ENCODE assay signal across 15 mouse cellular contexts in the genomic region with DNA sequence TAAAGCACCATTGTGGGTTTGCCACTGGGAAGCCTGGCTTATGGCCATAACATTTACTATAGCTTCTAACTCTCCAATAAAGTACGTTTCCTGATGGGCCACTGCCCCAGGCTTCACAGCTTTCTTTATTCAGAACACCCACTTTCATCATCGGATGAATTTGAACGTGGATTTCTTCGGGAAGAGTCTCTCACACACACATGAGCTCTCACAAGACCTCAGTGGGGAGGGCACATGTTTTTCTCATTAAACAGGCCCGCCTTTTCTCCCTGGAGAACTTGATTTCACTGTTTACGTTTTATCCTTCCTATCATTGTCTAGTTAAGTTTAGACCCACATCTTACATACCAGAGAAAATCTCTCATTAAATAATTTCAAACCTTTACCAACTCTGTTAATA. TPM values are rescaled to one million over a fixed set of nuclear protein-coding genes. Genes with fewer than 3 reads are reported as not detected.
DNase-seq lines count a peak whose midpoint lies in the region; ATAC-seq and TF ChIP-seq lines count a peak whose summit lies in the region.
"Had no signal": no experiment of that assay in that cellular context is flagged by ENCODE, and none has a peak within 500 bp of the region (broad histone marks: within the 10 kb centered on the region; RNA-seq: fewer than 3 reads in every experiment).

No protein-coding gene starts in this region.

- H3K9me3 ChIP-seq in heart, embryonic 15.5 days (replicated peaks), result no peaks in the 10 kb centered on the region
- no peaks in the 10 kb centered on the region for H3K9me3 ChIP-seq in heart, embryonic 12.5 days (replicated peaks)
- H3K9me3 ChIP-seq in midbrain, embryonic 13.5 days, result no peaks in the 10 kb centered on the region
- H3K9me3 ChIP-seq in midbrain, postnatal 0 days (ENCODE audit: low read length), result no peaks in the 10 kb centered on the region
- no peaks in the 10 kb centered on the region for H3K9me3 ChIP-seq in limb, embryonic 12.5 days
- no peaks in the 10 kb centered on the region for H3K9me3 ChIP-seq in stomach, postnatal 0 days (ENCODE audit: control insufficient read depth, low read length)
- H3K9me3 ChIP-seq: liver, embryonic 13.5 days had no signal

- TF ChIP-seq CTCF in midbrain, postnatal 0 days (IDR thresholded peaks at IDR 0.05), result no peak
- no peak for TF ChIP-seq CTCF in stomach, postnatal 0 days (IDR thresholded peaks at IDR 0.05; ENCODE audit: low read depth)

- no peak overlapping the region for H3K4me3 ChIP-seq in heart, embryonic 15.5 days
- no peak overlapping the region for H3K4me3 ChIP-seq in heart, embryonic 12.5 days
- H3K4me3 ChIP-seq in midbrain, embryonic 13.5 days (replicated peaks), result no peak overlapping the region
- H3K4me3 ChIP-seq in midbrain, postnatal 0 days (ENCODE audit: low read depth, low read length), result no peak overlapping the region
- no peak overlapping the region for H3K4me3 ChIP-seq in limb, embryonic 12.5 days (replicated peaks)
- no peak overlapping the region; the same call in 1 of the 2 replicates for H3K4me3 ChIP-seq in stomach, postnatal 0 days (ENCODE audit: low read depth, low read length)
- H3K4me3 ChIP-seq: liver, embryonic 13.5 days; megakaryocyte, embryonic 14.5 days had no signal

- TF ChIP-seq EP300 in stomach, postnatal 0 days (optimal IDR thresholded peaks at IDR 0.05), result no peak

- peaks cover 40% of the 10 kb centered on the region for H3K4me1 ChIP-seq in heart, embryonic 15.5 days (replicated peaks)
- H3K4me1 ChIP-seq in heart, embryonic 12.5 days (replicated peaks), result peaks cover 45% of the 10 kb centered on the region
- H3K4me1 ChIP-seq in midbrain, embryonic 13.5 days (replicated peaks), result peaks cover 85% of the 10 kb centered on the region
- H3K4me1 ChIP-seq in midbrain, postnatal 0 days (ENCODE audit: insufficient read depth, low read length), result peaks cover 2% of the 10 kb centered on the region; the same call in 1 of the 2 replicates
- peaks cover 57% of the 10 kb centered on the region for H3K4me1 ChIP-seq in limb, embryonic 12.5 days (replicated peaks)
- peaks cover 5% of the 10 kb centered on the region; the same call in 1 of the 2 replicates for H3K4me1 ChIP-seq in stomach, postnatal 0 days (replicated peaks; ENCODE audit: control insufficient read depth, insufficient read depth)
- H3K4me1 ChIP-seq: liver, embryonic 13.5 days; megakaryocyte, embryonic 14.5 days had no signal

- H3K27me3 ChIP-seq in heart, embryonic 15.5 days, result no peaks in the 10 kb centered on the region
- H3K27me3 ChIP-seq in heart, embryonic 12.5 days (replicated peaks), result no peaks in the 10 kb centered on the region
- H3K27me3 ChIP-seq in midbrain, embryonic 13.5 days, result no peaks in the 10 kb centered on the region
- no peaks in the 10 kb centered on the region for H3K27me3 ChIP-seq in midbrain, postnatal 0 days (ENCODE audit: insufficient read depth, low read length)
- no peaks in the 10 kb centered on the region for H3K27me3 ChIP-seq in limb, embryonic 12.5 days
- no peaks in the 10 kb centered on the region for H3K27me3 ChIP-seq in stomach, postnatal 0 days (ENCODE audit: control insufficient read depth, insufficient read depth, low read length)

- peak overlapping the region; percentile 40; the same call in 1 of the 2 replicates for H3K27ac ChIP-seq in heart, embryonic 15.5 days
- H3K27ac ChIP-seq in heart, embryonic 12.5 days (ENCODE audit: poor library complexity, severe bottlenecking), result no peak overlapping the region
- no peak overlapping the region for H3K27ac ChIP-seq in midbrain, embryonic 13.5 days
- no peak overlapping the region for H3K27ac ChIP-seq in midbrain, postnatal 0 days (ENCODE audit: low read depth, low read length)
- H3K27ac ChIP-seq in limb, embryonic 12.5 days, result no peak overlapping the region
- peak overlapping the region; percentile 40; the same call in 1 of the 2 replicates for H3K27ac ChIP-seq in stomach, postnatal 0 days (replicated peaks)
- H3K27ac ChIP-seq: liver, embryonic 13.5 days had no signal

- H3K36me3 ChIP-seq in heart, embryonic 15.5 days, result peaks cover 3% of the 10 kb centered on the region; the same call in 1 of the 2 replicates
- peaks cover 20% of the 10 kb centered on the region for H3K36me3 ChIP-seq in heart, embryonic 12.5 days
- H3K36me3 ChIP-seq in midbrain, embryonic 13.5 days, result peaks cover 49% of the 10 kb centered on the region
- H3K36me3 ChIP-seq in midbrain, postnatal 0 days (ENCODE audit: insufficient read depth, low read length), result no peaks in the 10 kb centered on the region
- peaks cover 38% of the 10 kb centered on the region for H3K36me3 ChIP-seq in limb, embryonic 12.5 days
- 0 out of 2 replicates have a peak, but pooled peaks cover 2% of the 10 kb centered on the region for H3K36me3 ChIP-seq in stomach, postnatal 0 days (ENCODE audit: control insufficient read depth, insufficient read depth, low read length)
- H3K36me3 ChIP-seq: liver, embryonic 13.5 days had no signal

- no peak overlapping the region for H3K9ac ChIP-seq in heart, embryonic 15.5 days
- no peak overlapping the region for H3K9ac ChIP-seq in heart, embryonic 12.5 days
- H3K9ac ChIP-seq in midbrain, embryonic 13.5 days (replicated peaks), result no peak overlapping the region
- no peak overlapping the region for H3K9ac ChIP-seq in midbrain, postnatal 0 days (replicated peaks; ENCODE audit: low read length, poor library complexity, severe bottlenecking)
- H3K9ac ChIP-seq in limb, embryonic 12.5 days (replicated peaks), result no peak overlapping the region
- H3K9ac ChIP-seq in stomach, postnatal 0 days (ENCODE audit: low read length), result peak overlapping the region; percentile 13; the same call in 1 of the 2 replicates
- H3K9ac ChIP-seq: liver, embryonic 13.5 days had no signal

- no peak for ATAC-seq in heart, embryonic 15.5 days (replicated peaks; ENCODE audit: insufficient number of reproducible peaks, insufficient read depth, low FRiP score, low read depth)
- no peak for ATAC-seq in heart, embryonic 12.5 days (ENCODE audit: insufficient number of reproducible peaks, low FRiP score)
- ATAC-seq in midbrain, embryonic 13.5 days, result no peak
- no peak for ATAC-seq in midbrain, postnatal 0 days (ENCODE audit: low FRiP score)
- no peak for ATAC-seq in limb, embryonic 12.5 days (ENCODE audit: insufficient number of reproducible peaks, insufficient read depth, low FRiP score, low TSS enrichment, low read depth)
- ATAC-seq in stomach, postnatal 0 days (ENCODE audit: low FRiP score, low TSS enrichment), result no peak
- ATAC-seq: CD4-positive, CD25-positive, alpha-beta regulatory T cell, adult 4 months; forebrain, embryonic 14.5 days had no signal

- DNase-seq in midbrain, postnatal 0 days (ENCODE audit: low spot score), result no peak
- no peak for DNase-seq in stomach, postnatal 0 days (ENCODE audit: low spot score)
- DNase-seq in adrenal gland, adult 2 months, result no peak
- no peak for DNase-seq in ovary, postnatal 36 days (ENCODE audit: low spot score)
- DNase-seq: adrenal gland, adult 8-10 months; gastrocnemius, postnatal 10 days; kidney, postnatal 36 days; liver, embryonic 13.5 days had no signal

- no peak overlapping the region for H3K4me2 ChIP-seq in heart, embryonic 15.5 days
- no peak overlapping the region for H3K4me2 ChIP-seq in heart, embryonic 12.5 days
- H3K4me2 ChIP-seq in midbrain, embryonic 13.5 days (replicated peaks), result peak overlapping the region; percentile 20
- no peak overlapping the region for H3K4me2 ChIP-seq in midbrain, postnatal 0 days (ENCODE audit: low read depth, low read length, poor library complexity, severe bottlenecking)
- peak overlapping the region; percentile 42 for H3K4me2 ChIP-seq in limb, embryonic 12.5 days
- peak overlapping the region; percentile 37 for H3K4me2 ChIP-seq in stomach, postnatal 0 days (replicated peaks; ENCODE audit: low read depth)
- H3K4me2 ChIP-seq: liver, embryonic 13.5 days had no signal

- WGBS in heart, embryonic 15.5 days, result 53% methylated on average over 6 of the region's 6 CpGs
- 66% methylated on average over 6 of the region's 6 CpGs for WGBS in heart, embryonic 12.5 days
- WGBS in midbrain, embryonic 13.5 days, result 70% methylated on average over 6 of the region's 6 CpGs
- WGBS in midbrain, postnatal 0 days, result 61% methylated on average over 6 of the region's 6 CpGs
- 10% methylated on average over 6 of the region's 6 CpGs for WGBS in limb, embryonic 12.5 days
- 29% methylated on average over 6 of the region's 6 CpGs for WGBS in stomach, postnatal 0 days

RNA-seq across cellular contexts. Expression of gene Rgmb, which starts 10.7 kb away (rescaled TPM):
- 8.0 and 11.3 TPM in 2 replicates for polyA plus RNA-seq in heart, embryonic 15.5 days (2015; fragmentation: Nextera tagmentation; extraction: Ambion mirVana)
- 13.8 and 15.6 TPM in 2 replicates for polyA plus RNA-seq in heart, embryonic 12.5 days (2016; fragmentation: Nextera tagmentation; extraction: Ambion mirVana)
- 72.4 and 79.8 TPM in 2 replicates for polyA plus RNA-seq in midbrain, embryonic 13.5 days (2015; fragmentation: Nextera tagmentation; extraction: Ambion mirVana)
- total RNA-seq in midbrain, postnatal 0 days (2014; rRNA removed), result 112 and 144 TPM in 2 replicates
- polyA plus RNA-seq in midbrain, postnatal 0 days (2015; fragmentation: Nextera tagmentation; extraction: Ambion mirVana), result 53.9 and 55.2 TPM in 2 replicates
- 19.0 and 26.5 TPM in 2 replicates for polyA plus RNA-seq in limb, embryonic 12.5 days (2016; fragmentation: Nextera tagmentation; extraction: Ambion mirVana)
- polyA plus RNA-seq in stomach, postnatal 0 days (2015; fragmentation: Nextera tagmentation; extraction: Ambion mirVana), result 33.0 and 41.1 TPM in 2 replicates
- 10 to 100 TPM; 12.3 to 16.4 TPM for total RNA-seq in adrenal gland, adult 2 months (2021)
- 60.9 and 81.7 TPM in 2 replicates for polyA plus RNA-seq in adrenal gland, adult 2 months (2012; rRNA removed)

Comparison
In these comparisons a context has a peak if more than half of its experiments do, and no peak if none do; other contexts are left out.
1. H3K27ac ChIP-seq: peak in heart, embryonic 15.5 days (single experiment) and stomach, postnatal 0 days (single experiment); none in heart, embryonic 12.5 days (single experiment), midbrain, embryonic 13.5 days (single experiment), midbrain, postnatal 0 days (single experiment) and limb, embryonic 12.5 days (single experiment).
2. H3K4me2 ChIP-seq: peak in midbrain, embryonic 13.5 days (single experiment), limb, embryonic 12.5 days (single experiment) and stomach, postnatal 0 days (single experiment); none in heart, embryonic 15.5 days (single experiment), heart, embryonic 12.5 days (single experiment) and midbrain, postnatal 0 days (single experiment).